Mouse (Mus musculus) cerebellum, adult 2 months (tissue): Measurements from ENCODE around the gene Clps.

Source experiments
- CTCF ChIP-seq: fragments of 200-500 bp; IDR thresholded peaks from 2 replicates; pipeline ENCODE4 v1.5.1; 2011; ENCODE audit warnings: low read depth, mild to moderate bottlenecking, control low read depth, low read length, moderate library complexity, borderline replicate concordance; ENCODE audit not compliant: insufficient read depth
- POLR2A ChIP-seq: fragments of 200-500 bp; IDR thresholded peaks from 2 replicates; pipeline ENCODE4 v1.6.1; 2011; ENCODE audit warnings: low read length, control low read depth, borderline replicate concordance; ENCODE audit not compliant: insufficient read depth

- TF ChIP-seq CTCF = no peak
- no peak for TF ChIP-seq POLR2A
These were observed 38.6 kb downstream of the Clps start for GRCm38 (mm10) chr17:28521920-28522319.
